Mouse (Mus musculus) frontal cortex, adult 2 months (tissue): ENCODE measurements around the gene Gm20219. TPM values are rescaled to one million over a fixed set of nuclear protein-coding genes. Genes with fewer than 3 reads are reported as not detected.

ENCODE experiments used
- DNase-seq, 2 experiments: peaks; one replicate each; pipeline ENCODE4 v3.0.0; 2022; ENCODE audit warnings: low spot score in 1 of 2; ENCODE audit errors: extremely low spot score in 1 of 2
- polyA plus RNA-seq: library from polyadenylated mRNA; depleted of rRNA; stranded (reverse); fragments of >200 nt; gene quantifications from 2 replicates; pipeline ENCODE4 v1.2.3, GENCODE M21; 2012

The Gm20219 gene
- polyA plus RNA-seq, 1 experiment, result 3.1 TPM

DNA sequence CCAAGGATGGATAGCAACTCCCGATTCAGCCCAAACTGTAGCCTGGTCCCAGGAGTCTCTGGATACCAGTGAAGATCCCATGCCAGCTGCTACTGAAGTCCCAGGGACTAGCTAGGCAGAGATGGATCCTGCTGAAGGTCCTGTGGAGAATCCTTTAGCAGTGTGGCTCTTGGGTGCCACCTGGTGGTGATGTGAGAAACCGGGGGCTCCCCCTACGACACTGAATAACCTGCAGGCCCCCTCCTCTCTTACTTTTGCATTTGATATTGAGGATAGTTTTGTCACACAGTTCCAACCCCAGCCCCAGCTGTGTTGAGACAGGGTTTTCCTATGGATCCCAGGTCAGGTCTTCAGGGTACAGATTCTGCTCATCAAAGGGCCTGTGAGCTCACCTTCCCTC is 4.3 kb upstream of the Gm20219 start:
- DNase-seq, result peak in 1 of 2 experiments; percentile 81

DNA sequence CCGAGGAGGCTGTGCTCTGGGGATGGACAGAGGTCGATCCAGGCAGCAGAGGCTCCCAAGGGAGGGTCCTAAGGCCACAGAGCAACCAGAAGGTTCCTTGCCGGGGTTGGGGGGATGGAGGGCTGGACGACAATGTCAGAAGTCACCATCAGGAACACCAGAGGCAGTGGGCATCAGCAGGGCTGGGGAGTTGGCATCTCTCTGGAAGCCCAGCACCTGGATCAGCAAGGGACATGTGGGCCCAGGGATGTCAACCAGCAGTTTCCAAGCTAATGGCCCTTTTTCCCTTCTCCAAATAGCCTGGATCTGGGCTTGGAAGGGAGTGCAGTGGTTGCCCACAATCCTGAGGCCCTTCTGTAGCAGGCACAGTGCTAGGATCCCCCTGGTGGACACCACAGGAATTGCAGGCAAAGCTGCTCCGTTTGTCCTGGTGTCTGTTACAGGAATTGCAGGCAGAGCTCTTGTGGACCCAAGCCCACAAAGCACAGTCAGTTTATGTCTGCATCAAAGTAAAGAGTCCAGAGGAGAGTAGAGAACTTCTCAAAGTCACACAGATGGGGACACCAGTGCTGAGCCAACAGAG is 1.3 kb downstream of the Gm20219 start:
- peak; percentile 53 to 91 for DNase-seq

DNA sequence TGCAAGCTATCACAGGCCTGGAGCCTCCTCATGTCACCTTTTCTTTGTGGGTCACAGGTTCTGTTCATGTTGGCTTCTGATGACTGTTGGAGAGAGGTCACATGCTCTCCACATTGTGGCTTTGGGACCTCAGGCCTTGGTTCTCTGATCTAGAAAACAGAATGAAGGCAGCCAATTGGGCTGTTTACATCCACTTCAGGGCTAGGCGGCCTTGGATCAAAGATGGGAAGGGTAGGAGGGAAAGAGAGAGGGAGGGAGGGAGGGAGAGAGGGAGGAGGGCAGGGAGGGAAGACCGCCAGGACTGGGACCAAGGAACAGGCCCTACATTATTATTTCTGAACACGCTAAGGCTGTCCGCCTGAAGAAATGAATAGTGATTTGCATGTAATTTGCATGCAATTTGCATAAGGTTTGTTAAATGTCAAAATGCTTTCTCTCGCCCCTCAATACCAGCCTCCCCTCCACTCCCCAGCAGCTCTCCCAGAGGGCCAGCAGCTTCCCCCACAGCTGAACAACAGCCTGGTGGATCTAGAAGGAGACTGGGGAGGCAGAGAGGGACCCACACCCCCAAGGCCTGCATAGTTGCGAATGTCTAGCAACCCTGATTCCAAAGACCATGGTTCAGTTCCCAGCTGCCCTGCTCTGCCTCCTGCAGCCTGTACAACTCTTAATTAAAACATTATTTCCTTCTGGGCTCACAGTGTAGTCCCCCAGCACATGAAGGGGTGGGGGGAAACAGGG is 2.2 kb downstream of the Gm20219 start:
- peak in 1 of 2 experiments; percentile 40 for DNase-seq

DNA sequence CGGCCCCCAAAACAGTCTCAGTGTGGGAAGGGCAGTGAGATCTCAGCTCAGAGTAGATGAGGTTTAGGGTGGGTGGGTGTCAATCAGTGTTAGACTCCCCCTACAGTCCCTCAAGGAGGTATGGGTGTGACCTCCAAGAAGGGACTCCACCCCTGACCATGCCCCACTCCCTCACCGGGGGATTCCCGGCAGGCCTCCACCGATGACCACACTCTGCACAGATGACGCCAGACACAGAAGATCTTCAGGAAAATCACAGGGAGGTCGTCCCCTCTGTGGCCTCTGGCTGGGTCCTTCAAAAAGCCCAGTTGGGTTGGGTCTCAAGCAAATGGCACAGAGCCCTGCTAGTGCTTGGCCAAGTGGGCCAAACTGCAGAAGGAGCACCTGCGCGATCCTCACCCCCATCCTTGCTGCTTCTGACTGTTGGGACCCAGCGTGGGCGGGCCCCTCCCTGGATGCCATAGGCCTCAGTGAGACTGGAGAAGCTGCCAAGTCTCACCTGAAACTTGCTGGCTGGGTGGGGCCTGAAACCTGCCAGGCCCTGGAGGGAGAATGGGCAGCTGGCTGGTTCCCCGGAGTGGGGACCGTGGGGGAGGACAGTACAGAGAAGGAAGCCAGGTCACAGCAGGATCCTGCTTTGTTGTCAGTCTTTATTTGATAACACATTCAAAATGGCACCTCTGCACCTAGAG is 3.3 kb downstream of the Gm20219 start:
- no peak for DNase-seq

DNA sequence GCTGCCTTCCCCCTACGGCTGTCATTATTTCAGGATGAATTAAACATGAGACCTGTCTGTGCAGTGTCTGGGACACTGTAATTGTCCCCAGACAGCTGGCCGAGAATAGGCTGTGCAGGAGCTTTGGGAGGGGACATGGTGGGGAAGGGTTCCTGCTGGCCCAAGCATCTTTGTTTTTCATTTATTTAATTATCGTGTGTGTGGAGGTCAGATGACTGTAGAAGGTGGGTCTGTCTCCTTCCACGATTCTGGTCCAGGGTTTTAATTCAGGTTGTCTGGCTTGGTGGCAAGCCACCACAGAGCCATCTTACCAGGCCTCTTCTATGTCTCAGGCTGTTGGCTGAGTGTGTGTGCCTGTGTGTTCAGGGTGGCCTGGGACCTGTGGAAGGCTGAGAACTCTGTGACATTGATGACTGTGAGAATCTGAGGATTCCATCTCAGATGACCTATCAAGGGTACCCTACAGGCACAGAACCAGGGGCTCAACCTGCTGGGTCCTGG is 5.5 kb downstream of the Gm20219 start:
- no peak for DNase-seq

DNA sequence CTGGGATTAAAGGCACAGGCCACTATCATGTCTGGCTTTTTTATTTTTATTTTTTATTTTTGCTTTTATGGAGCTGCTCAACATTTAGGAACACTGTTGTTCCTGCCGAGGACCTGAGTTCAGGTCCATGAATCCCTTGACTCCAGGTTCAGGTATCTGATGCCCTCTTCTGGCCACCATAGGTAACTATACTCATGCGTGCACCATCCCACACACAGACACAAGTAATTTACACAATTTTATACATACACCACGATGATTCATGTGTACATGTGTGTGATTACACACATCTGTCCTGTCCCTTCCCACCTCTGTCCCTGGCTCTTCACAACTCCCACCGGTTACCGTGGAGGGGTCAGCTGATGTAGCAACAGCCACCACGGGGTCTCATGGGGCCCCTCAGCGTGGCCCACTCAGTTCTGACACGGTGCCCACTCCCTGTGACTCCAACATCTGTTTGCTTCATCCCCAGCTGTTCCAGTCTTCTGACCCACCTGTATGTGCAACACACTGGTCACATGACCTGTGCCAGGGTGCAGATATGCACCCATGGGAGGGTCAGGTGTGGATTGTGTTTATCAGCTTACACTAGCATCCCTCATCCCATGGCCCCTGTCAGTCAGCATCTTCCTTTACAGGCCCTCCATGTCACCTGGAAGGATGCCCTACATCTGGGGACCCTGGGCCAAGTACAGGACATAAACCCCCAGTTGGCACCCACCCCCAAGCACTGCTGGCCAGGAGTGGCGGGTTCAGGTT is 6.2 kb downstream of the Gm20219 start:
- DNase-seq, result no peak

DNA sequence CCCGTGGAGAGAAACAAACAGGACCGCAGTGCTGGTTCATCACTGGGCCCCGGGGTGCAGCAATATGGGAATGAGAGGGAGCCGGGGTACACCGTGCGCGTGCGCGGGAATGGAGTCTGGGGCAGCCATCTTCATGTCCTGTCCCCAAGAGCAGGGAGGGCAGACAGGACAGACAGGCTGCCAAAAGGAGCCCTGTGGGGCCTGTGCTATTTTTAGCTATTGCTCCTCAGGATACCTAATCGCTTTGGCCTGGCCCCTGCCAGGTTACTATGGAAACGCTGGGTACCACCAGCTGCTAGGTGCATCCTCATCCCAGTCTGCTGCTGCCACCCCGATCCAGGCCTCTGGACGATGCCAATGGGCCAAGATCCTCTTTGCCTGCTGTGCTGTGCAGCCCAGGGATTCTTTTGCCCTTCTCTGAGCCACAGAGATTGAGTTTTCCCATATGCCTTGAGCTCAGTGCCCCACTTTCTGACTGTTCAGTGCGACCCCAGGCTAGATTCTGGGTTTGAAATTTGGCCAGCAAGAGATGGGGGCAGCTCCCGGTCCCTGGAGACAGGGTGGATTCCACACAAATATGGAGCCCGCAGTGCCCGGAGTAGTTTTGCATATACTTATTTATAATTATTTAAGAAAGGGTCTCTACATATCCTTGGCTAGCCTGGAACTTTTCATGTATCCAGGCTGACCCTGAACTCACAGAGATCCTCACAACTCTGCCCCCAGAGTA is 6.9 kb downstream of the Gm20219 start:
- no peak for DNase-seq

DNA sequence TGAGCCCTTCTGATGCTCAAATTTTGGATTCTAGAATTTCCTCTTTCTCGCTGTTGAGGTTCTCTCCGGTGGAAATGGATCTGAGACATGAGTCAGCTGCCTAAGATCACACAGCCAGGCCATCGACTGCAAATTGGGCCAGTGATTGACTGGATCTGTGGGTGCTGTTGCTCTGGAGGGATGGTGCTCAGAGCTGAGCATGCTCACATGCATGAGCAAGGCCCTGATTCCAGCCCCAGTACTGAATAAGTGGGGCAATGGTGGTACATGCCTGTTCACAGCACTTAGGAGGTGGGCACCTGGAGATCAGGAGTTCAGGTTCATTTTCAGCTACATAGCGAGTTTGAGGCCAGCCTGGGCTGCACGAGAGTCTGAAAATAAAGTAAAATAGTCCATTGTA is 7.6 kb downstream of the Gm20219 start:
- no peak for DNase-seq

DNA sequence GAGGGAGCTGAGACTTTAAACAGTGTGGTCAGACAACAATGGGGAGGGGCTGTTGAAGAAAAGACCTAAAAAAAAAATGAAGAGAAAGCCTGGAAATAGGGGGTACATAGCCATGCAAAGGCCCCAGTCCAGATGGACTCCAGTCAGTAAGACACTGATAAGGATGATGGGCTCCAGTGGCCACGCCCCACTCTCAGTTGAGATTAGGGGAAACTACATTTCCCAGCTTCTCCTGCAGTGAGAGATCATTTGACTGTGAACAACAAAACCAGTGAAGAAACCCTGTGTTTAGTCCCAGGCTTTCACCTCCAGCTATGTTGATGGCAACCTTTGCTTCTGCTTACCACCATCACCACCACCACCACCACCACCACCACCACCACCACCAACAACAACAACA is 8.2 kb downstream of the Gm20219 start:
- DNase-seq, result no peak

DNA sequence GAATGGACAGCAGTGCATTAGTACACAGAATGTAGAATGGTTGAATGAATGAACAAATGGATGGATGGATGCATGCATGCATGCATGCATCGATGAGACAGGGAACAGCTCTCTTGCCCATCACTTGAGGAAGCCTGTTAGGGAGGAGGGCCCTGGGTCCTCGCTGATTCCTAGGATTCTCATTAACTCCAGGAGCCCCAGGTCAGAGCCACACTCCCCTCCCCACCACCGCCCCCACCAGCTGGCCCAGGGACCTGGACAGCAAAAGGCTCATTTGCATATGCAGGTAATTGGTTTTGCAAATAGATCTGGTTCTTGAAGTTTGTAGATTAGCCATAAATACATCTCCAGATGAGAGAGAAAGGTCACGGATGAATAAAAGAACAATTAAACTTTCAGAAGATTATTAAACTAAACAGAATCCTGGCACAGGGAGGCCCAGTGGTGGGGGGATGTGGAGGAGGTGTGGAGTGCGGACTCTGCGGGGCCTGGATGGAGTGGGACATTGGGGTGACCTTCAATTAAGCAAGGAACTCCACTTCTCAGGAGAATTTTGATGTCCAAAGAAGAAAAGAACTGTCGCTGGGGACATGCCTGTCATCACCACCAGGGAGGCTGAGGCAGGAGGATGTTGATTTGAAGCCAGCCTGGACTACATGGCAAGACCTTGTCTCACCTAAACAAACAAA is 9.3 kb downstream of the Gm20219 start:
- DNase-seq, result no peak

DNA sequence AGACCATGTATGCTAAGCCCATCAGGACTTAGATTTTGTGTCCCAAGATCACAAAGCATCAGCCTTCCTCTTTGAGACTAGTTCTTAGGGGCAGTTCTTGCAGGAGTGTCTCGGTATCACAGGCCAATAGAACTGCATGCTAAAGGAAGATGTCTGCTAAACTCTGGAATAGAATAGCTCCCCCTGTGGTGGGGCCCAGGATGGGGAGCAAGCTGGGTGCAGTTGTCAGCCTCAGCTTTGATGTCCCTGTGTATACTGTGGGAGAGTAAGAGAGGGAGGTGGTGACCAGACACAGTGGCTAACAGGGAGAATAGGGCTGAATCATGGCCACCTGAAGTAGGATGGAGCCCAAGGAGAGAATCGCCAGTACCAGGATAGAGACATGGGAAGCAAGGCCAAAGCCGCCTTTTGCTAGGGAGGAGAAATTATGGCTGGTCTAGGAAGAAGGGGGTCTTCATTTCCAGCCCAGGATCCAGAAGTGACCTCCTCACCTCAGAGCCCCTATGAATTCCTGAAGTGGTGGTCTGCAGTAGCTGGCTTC is 10.4 kb downstream of the Gm20219 start:
- DNase-seq, result no peak

DNA sequence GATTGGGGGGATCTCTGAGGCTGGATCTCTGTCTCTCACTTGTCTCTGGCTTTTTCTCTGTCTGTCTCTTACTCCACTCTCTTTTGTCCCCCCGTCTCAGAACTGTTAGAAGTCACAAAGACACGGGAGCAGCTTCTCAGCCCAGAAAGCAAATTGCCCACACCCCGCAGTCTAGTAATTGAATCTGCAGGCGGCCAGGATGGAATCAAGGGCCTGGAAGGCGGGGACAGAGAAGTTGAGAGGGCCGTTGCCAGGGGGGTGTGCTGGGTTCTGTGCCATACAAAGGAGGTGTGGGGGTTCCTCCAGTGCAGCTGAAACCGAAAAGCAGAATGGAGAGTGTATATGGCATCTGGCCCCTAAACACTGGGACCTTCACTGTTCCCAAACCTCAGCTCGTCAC is 11.5 kb downstream of the Gm20219 start:
- DNase-seq, result no peak

DNA sequence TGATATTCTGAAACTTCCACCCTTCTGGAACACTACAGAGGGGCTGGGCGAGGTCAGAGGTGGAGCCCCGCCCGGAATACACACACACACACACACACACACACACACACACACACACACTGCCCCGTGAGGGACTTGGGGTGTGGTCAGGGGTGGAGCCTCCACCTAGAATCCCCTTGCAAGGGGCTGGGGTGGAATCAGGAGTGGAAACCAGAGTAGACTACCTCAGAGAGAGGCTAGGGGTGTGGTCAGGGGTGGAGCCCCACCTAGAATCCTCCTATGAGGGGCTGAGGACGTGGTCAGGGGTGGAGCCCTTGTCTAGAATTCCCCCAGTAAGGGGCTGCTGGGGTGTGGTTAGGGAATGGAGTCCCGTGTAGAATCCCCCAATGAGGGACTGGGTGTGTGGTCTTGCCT is 13.6 kb downstream of the Gm20219 start:
- no peak for DNase-seq

DNA sequence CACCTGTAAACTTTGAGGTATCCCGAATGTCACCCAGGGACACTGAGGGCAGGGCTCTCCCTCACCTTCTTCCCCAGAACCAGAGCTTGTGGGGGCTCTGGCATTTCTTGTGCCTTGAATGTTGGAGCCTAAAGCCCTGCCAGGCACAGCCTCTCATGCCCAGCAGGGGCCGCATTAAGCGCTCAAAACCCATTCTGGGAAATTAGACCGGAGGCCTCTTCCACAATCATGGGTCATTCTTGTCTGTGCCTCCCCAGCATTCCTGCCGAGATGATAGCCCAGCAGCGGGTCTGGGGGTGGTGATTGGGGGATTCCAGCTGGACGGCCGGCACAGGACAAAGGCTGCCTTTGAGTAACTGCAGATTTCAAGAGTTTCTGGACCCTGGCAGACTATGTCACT is 16.3 kb downstream of the Gm20219 start:
- no peak for DNase-seq

DNA sequence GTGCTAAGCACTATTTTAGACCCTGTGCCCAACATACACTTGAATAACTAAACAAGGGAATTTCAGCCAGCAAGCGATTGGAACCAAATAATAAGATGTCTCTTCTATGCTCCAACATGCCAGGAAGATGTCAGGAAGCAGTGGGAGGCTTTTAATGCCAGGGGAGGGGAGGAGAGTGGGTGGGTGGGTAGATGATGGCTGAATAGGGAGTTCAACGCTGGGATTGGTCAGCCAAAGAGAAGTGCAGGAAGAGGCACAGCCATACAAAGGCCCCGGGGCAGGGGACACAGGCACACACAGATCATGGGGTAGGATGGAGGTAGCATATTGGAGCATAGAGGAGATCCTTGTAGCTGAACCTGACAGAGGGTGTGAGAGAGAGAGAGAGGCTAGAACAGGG is 17.3 kb downstream of the Gm20219 start:
- DNase-seq, result no peak

DNA sequence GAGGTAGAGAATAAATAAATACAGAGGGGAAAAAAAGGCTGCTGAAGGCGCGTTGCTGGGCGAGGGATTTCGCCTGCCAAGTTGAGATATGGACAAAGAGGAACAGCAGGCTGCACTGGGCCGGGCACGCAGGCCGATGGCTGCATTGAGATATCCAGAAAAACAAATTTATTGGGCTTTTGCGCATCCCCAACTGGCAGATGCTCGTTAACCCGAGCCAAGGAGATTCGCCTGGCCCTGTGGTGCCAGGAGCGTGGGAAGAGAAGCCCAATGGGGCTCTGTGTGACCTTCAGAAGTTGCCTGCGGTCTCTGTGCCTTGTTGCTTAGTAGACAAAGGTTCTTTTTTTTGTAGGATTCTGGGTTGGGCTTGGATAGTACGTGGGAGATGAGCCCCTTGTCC is 18.0 kb downstream of the Gm20219 start:
- DNase-seq, result no peak

DNA sequence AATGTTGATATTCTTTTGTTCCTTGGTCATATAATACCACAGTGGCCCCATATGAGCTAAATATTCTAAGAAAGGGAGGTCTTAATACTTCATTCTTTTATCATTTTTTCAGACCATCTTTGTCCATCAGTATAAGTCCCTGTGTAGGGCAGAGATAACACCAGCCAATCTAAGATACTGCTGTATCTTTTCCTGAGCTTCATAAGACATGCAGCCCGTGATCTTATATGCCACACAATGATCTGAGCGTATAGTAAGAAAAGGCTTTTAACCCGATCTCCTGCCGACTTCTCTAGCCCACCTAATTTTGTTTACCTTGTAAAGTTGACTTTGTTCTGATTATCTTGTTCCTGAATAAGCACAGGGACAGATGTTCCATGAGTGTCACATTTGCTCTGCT is 29.2 kb downstream of the Gm20219 start:
- no peak for DNase-seq

DNA sequence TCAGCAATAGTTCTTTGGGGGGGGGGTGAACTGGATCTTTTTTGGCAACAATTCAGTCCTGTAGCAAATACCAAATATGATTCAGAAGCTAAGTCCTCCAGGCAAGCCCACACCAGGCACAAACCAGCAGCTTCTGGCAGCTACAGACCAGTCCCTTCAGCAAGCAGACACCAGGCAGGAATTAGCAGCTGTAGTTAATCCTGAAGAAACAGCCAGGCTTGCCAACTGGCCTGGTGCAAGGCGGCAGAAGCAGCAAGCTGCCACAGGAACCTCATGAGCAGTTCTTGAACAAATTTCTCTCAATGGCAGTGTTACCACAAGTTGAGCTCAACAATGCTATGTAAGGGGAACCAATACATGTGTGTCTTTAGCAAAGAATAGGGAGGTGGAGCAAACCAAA is 31.4 kb downstream of the Gm20219 start:
- DNase-seq, result no peak

DNA sequence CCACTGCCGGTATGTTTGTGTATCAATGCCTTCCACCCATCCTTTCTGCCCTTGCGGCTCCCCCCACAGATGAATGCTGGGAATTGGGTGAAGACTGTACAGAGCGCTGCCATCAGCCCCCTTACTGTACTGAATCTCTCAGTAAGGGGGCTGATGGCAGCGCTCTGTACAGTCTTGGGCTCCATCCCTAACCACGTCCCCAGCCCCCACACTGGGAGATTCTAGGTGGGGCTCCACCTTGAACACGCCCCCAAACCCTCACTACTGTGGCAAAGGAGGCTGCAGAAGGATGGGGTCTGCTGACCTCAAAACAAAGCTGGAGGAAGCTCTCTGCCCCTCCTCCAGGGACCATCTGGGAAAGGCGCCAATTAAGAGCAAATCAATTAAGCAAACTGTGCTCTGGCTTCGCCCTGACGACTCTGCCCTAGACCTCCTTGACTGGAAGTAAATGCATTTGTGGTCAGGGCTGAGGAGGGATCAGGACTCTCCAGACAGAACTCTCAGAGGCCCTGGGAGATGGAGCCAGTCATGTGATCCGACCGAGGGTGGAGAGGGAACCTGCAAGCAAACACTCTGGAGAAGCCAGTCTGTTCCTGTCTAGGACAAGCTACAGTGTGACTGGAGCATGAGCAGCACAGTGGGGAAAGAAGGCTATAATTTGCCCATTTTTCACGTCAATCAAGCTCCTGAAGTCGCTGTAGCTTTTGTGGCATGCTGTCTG is 38.3 kb downstream of the Gm20219 start:
- DNase-seq, result no peak
